Mouse (Mus musculus) cerebellum, postnatal 25 days (tissue): ENCODE results near the gene Gabrb1.

Experiments used
- DNase-seq, 2 experiments: peaks; one replicate each; pipeline ENCODE4 v3.0.0; 2021; ENCODE audit warnings: mixed read lengths in 2 of 2

Gabrb1 gene

DNA sequence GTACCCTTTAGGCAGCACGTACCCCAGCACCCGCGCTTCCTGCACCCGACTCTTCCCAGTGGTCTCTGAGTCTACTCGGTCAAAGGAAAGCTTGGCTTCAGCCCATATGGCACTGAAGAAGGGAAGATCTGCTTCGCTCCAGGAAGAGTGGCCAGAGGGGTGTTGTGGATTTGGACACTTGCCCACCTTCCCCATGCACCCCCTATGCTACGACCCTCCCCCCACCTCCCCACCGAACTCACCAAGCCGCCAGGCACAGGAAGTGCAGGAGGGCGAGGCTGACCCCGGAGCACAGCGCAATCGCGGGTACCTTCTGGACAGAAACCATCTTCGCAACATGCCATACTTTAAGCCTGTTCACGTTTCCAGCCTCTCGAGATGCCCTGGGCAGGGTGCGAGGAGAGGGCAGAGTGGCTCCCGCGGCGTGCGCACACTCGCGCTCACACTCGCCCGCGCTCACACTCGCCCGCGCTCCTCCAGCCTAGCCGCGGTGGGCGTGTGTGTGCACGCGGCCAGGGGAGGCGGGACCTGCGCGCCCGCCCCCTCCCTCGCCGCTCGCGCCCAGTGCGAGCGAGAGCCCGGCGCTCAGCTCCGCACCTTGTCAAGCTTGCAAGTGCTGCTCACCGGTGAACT lies at the start of gene Gabrb1:
Gene Gabrb1, plus strand, starts transcription at position 632 of the 633 bp plus-strand sequence.
- DNase-seq: peak; percentile 65 to 77

DNA sequence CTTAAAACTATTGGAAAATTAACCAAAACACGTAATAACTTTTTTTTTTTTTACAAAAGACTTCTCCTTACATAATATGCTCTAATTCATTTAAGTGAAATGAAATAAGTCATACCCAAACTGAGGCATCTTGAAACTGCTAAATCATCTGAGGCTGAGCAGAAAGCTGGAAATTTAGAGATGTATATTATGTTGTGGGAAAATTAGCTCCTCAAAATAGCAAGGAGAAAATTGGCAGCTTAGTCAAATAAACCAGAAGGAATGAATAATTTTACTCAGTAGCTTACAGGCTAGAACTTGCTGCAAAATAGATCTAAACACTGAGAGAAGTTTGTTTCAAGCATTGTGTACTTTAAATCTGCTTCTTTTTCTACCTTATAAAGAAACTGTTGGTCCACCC lies 49.2 kb upstream of the Gabrb1 start:
- DNase-seq: no peak

DNA sequence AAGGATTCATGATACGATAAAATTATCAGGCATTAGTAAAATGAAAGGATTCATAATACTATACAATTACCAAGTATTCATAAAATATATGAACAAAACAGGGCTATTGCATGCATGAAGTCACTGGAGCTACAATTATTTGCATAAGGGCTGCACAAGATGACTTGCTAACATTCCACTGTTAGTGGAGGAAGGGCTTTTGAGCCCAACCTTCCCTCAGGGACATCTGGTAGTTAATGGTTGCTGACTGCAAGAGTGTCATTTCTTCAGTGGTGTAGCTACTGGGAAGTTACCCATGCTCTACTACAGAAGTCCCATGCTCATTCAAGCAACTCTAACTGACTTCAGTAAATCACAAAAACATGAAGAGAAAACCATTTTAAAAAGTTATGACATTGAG lies 43.6 kb upstream of the Gabrb1 start:
- DNase-seq: no peak

DNA sequence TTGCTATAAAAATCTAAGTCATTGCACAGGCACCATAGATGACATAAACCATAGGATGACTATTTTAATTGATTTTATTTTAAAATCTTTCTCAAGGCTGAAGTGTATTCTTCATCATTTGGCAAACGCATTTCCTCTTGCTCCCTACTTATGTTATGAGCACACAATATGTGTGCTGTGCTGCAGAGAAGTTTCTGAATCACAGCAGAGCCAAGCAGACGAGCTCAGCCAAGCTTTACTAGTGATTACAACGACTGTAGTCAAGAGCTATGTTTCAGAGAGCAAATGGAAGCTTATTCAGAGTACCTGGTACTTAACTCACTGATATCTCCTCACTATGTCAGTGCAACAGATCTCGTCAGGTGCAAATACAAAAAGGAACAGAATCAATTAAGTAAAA lies 41.2 kb upstream of the Gabrb1 start:
- DNase-seq: no peak

DNA sequence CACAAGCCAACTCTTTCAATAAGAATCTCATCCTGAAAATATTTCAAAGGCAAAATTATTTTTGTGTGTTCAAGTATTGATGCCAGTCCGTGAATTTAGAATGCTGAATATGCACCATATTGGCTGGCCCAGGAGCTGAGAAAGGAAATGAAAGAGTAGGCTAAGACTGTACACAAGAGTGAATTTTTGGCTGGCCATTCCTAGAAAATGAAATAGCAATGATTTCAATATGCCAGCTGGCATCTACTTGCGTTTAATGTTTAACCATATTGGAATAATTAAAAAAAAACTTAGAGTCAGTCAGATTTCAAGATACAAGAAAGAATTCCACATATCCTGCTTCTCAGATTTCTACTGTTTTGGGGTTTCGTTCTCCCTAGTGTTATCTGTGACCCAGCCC lies 30.1 kb upstream of the Gabrb1 start:
- no peak for DNase-seq

DNA sequence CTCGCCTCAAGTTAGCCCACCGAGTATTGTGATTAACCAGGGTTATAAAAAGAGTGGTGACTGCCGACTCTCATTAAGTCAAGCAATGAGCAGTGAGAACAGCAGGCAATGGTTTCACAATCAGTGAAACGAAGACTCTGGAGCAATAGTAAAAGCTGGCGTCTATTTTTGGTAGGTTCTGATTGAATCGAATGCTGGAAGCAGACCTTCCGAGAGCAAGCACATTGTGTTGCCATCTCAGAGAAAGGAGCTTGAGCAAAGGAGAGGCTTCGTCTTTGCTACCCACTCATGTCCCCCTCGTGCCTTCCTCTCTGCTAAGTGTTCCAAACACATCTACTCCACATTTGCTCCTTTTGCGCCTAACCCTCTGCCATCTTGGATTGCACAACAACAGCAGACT lies 18.1 kb upstream of the Gabrb1 start:
- DNase-seq: no peak

DNA sequence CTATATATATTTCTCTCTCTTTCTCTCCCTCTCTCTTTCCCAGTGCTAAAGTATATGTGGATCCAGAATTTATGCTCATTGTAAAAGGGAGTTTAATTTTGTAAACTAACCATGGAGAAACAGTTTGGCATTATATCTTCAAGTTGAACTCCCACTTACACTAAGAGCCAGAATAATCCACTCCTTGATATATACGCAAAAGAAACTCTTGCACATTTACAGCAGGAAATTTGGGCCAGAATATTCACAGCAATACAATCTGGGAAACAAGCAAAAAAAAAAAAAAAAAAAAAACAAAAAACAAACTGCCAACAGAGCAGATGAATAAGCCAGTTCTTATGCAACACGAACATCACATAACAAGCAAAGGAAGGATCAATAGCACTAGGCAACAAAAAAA lies 9.8 kb upstream of the Gabrb1 start:
- DNase-seq: no peak

DNA sequence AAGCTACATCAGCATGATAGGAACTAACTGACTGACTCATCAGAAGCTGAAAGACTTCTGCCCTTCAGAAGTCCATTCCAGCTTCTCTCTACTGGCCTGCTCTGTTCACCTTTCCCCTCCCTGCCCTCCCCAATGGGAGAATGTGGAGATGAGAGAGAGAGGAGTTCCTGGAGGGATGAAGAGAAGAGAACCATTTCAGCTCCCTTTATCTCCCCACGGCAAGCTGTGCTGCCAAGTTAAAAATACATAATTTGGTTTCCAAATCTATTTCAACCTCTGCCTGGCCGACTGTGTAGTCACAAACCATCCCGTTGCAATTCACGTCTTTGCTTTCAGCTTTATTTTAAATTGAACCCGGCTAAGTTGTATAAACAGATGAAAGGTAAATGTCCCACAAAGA lies 3.9 kb upstream of the Gabrb1 start:
- no peak for DNase-seq

DNA sequence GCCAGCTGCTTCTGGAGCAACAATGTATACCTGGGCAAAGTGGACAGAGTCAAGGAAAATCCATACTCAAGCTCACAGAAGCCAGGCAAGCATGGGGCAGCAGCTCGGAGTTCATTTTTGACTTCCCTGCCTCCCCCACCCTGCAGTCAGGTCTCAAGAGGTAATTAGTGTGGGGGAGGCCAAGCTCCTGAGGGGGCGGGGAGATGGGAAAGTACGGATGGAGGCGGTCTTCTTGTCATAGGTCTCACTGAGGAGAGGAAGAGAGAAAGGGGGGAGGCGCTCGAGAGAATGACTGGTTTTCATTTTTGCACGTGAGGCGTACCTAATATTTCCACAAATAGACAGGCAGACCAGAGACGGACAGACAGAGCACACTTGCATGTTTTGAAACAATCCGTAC lies 1.1 kb upstream of the Gabrb1 start:
- peak; percentile 42 to 47 for DNase-seq

DNA sequence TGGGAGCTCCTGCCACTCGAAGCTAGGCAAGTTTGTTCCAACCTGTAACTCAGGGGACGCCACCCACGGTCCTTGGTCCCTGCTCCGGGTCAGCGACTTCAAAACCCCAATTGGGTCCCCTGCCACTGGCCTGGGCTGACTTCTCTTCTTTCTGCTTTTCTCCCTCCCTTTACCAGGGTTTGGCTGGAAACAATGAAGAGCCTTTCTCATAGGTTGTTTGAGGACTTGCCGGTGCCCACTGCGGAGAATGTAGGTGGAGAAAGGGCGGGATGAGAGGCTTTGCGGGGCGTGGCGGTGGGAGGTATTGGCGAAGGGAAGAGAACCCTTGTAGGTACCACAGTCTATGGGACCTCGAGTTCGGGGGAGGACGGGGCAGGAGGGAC lies 193 bp downstream of the Gabrb1 start, which contains the start of gene Gabra4:
Gene Gabra4, minus strand, starts transcription at position 194 of the 383 bp plus-strand sequence.
- peak in 1 of 2 experiments; percentile 59 for DNase-seq

DNA sequence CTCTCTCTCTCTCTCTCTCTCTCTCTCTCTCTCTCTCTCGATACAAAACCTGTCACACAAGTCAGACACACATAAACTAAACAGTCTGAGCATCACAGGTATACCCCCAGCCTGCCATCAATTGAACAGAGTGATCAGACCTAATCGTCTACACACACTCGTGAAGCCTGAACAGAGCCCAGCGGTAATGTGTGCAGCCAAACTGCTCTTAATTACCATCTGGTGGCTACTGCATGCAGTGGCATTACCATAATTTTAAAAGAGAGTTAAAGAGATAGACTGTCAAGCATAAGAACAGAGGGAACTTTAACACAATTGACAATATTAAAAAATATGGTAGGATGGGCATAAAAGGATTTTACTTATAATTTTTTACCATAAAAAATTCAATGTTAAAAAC lies 7.7 kb downstream of the Gabrb1 start:
- no peak for DNase-seq

DNA sequence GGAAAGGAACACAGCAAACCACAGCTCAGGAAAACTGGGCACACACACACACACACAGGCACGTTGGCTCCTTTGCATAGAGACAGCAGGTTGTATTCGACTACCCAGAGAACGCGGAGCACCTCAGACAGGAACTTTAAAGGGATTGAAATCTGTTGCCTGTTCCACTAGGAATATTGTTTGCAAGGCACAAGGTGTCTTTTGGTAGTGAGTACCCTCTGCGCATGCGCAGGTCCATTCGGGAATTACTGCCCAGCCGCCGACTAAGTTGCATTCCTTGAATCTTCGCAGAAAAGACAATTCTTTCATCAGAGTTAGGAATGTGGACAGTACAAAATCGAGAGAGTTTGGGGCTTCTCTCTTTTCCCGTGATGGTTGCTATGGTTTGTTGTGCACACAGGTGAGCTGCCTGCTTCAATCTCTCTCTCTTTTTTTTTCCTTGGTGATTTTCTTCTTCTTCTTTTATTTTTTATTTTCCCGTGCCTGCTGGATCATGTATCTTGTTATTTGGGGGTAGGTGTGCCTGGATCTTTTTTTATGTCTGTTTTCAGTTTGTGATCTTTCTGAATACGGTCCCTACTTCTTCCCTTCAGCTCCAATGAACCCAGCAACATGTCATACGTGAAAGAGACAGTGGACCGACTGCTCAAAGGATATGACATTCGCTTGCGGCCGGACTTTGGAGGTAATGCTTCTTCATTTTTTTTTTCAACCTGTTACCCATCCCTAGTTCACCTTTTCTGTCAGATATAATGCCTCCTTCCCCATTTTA lies 42.0 kb downstream of the Gabrb1 start:
- peak; percentile 83 to 86 for DNase-seq

DNA sequence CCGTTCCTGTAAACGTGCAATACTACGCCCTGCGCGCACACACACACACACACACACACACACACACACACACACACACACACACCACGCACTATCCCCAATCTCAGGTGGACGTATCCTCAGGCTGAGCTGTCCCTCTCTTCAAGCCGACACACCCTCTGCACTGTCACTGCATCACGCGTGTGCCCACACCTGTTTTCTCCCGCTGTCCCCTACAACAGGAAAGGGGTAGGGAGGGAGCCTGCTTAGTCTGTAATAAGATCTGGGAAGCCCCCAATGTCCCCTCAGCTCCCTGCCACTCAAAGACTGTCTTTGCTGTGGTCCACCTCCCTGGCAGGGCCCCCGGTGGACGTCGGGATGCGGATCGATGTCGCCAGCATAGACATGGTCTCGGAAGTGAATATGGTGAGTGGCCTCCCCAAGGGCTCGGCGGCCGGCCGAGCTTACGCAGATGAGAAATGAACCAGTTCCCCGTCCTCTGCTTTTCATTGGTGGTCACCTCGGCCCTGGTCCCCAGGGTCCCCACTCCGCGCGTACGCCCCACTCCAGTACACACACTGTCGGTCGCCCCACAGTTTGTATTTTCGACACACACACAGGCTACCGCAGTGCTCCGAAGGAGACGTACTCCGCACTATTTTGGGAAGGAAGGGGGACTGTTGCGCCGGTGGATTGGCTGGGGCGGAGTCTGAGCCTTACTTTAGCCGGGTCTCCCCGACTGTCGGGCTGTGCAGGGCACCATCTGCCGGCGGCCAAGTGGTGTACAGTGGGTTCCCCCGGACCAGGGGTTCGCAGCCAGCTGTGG lies 42.8 kb downstream of the Gabrb1 start:
- peak; percentile 78 to 79 for DNase-seq

DNA sequence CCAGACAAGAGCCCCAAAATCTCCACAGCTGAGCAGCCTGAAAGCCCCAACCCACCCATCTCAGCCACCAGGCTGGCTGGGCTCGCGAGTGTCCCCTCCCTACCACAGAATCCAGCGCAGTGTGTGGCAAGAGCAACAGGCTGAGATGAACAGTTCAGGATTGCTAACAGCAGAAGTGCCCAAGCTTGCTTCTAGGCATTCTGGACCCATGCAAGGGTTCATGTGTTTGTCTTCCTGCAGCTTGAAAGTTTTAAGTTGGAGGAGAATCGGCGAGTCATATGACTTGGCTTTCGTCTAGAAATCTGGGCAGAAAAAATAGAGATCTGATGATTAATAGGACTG lies 43.3 kb downstream of the Gabrb1 start:
- DNase-seq: no peak

DNA sequence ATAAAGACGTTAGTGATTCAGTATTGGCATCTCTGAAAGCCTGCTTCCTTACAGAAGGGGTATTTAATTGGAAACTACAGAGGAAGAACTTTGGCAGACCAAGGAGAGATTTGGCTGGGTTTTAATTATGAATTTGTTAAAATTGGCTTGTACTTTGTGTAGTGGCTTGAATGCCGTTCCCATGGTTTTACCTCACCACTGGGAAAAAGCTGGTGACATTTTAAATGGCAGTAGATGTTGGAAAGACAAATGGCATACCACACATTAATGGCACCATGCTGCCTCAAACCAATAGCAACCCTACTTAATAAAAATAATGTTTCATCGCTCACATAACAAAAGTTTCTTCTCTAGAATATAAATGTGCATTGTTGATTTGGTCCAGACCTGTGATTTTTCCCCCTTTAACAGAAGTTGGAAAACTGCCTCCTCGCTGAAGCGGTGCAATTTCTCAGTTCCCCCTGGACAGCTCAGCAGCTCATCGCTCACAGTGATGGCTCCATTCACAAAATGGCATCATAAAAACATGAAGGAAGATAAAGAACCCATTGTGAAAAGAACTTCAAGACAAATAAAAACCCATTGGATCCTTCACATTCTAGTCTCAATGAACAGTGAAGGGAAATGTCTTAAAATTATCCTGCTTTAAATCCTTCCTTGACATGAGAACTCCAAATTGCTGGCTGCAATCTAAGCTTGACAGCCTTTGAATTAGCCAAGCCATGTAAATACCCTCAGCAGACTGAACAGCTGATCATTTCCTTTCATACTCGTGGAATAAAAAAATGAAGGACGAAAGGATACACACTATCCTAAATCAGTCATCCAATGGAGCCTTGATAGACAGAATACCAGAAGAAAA lies 75.2 kb downstream of the Gabrb1 start:
- DNase-seq: no peak

DNA sequence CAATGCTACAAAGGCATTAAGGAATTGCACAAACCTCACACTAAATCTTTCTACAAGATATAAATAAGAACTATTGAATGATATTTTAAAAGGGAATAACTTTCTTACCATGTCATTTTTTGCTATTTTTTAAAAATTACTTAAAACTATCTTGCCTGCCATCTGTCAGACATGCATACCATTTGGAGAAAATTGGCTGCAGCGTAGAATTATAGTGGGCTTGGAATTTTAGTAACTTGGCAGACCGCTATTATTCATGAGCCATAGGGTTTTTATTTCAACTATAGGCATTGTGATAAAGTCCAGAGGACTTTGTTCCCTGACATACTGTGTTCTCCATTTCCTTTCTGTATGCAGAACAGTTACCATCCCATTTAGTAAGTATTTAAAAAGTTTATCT lies 89.5 kb downstream of the Gabrb1 start:
- DNase-seq: no peak

DNA sequence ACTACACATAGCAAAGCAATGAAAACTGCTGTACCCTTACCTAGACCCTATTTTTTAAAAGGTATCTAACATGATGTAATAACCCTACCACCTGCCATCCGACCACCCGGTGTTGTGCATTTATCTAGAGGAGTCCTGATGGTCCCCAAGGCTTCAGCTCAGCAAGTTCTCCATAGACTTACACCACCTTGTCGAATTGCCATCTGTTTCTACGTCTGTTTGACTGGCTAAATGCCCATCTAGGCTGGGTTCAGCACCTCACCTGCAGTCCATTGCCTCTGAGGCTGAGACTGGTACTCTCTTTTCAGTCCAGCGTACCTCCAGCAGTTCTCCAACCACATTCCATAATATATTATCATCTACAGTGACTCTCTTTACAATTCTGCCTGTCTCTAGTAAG lies 96.1 kb downstream of the Gabrb1 start:
- DNase-seq: peak; percentile 89 to 92

DNA sequence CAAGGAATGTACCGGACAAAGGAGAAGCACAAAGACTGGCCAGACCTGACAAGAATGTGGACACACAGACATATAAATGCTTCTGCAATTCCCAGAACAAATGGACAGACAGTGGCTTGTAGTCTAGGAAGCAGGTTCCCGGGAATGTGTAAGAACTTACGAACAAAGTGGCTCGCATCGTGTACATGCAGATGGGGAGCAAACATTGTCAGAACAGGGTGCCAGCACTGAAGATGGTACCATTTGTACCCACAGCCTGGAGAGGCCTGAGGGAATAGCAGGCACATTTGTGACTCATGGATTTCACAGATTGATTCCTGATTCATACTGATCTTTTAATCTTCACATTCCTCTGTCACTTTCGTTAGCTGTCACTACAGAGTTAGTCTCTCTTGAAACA lies 103.2 kb downstream of the Gabrb1 start:
- DNase-seq: no peak

DNA sequence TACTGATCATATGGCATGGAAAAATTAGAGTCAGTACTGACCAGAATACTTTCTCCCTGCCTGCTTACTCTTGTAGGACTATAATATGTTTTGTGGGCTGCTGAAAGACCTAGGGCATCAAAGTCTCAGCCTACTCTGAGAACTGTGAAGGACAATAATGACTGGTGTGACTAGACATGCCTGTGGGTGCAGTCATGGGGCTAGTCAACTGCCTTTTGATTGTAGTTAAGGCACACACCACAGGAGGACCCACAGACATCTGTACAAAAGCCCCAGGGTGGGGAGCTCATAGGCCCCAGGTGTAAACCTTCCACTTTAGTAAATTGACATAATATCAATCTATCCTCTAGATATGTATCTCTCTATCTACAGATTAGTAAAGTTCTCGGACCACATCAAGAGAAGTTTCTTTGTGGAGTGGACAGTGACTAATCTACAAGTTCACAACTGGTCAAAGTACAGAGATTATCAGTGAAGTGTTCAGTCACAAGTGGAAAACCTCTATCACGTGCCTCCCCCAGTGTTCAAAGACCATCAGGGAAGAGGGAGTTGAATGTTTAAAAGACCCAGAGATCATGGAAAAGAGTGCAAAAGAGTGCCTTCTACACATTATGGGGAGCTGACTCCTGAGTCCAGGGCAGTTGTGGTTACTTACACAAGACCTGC lies 123.7 kb downstream of the Gabrb1 start:
- DNase-seq: no peak

DNA sequence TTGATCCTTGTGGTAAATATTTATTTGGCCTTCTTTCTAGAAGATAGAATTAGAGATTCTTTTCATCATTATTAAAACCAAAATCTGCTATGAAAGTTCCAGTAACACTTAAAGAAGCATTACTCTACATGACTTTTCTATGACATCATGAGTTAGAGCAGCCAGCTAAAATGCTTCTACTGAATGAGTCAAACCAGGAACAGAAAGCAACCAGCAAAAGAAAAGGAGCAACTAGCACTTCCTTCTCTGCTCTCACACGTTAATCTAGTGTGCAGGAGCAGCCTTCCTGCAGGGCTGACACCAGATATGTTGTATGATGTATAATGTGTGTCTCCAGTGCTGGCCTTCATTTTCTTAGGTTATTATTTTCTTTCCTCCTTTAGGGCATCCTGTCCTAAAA lies 164.9 kb downstream of the Gabrb1 start:
- DNase-seq: no peak

DNA sequence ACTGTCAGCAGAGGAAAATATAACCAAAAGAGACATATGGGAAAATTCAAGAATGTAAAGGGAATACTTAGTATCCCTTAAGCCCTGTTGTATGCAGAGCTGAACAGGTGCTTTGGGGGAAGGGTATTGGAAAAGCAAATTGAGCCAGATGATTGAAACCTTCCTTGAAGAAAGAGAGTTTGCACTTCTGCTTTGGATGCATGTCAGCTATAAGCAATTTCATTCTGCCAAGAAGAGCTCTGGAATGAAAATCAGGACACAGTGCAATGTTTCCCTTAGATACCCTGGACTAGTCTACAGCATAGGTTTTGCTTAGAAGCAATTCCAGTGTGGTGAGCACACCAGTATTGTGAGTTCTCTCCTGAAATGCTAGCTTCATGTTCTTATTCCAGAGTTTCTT lies 170.4 kb downstream of the Gabrb1 start:
- DNase-seq: no peak

DNA sequence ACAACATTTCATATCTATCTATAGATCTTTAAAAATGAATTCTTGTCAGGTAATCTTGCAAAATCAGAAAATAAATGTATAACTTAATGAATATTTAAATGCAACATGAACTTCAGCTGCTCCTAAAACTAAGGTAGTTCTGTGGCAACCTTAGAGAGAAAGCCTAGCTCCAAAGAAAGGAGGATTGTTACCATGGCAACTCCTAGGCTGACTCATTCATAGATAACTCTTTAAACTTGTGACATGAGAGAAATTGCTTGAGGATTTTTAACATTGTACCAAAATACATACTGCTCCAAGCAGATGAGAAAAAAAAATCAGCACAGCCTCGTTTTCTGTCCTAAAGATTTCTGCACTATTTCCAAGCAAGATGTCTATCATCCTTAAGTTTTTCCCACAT lies 171.1 kb downstream of the Gabrb1 start:
- DNase-seq: no peak
